Mouse (Mus musculus) bone marrow macrophage, adult 2 months (primary cell): ENCODE measurements around the gene Syt1. TPM values are rescaled to one million over a fixed set of nuclear protein-coding genes. Genes with fewer than 3 reads are reported as not detected.

Source experiments
- H3K27ac ChIP-seq: 2 replicates; pipeline ENCODE4 v1.5.1; 2012; ENCODE audit warnings: low read depth, low read length; ENCODE audit not compliant: insufficient read depth
- H3K4me1 ChIP-seq: 2 replicates; pipeline ENCODE4 v1.6.1; 2012; ENCODE audit warnings: low read length; ENCODE audit not compliant: control insufficient read depth, insufficient read depth
- H3K4me3 ChIP-seq: 2 replicates; pipeline ENCODE4 v1.5.1; 2012; ENCODE audit warnings: mild to moderate bottlenecking, low read length, moderate library complexity; ENCODE audit not compliant: insufficient read depth
- CTCF ChIP-seq: IDR thresholded peaks from 2 replicates; pipeline ENCODE4 v1.5.1; 2012; ENCODE audit warnings: low read depth, mild to moderate bottlenecking, low read length, moderate library complexity
- POLR2A ChIP-seq: IDR thresholded peaks from 2 replicates; pipeline ENCODE4 v1.6.1; 2012; ENCODE audit warnings: mild to moderate bottlenecking, low read depth, low read length, borderline replicate concordance
- polyA plus RNA-seq: library from polyadenylated mRNA; stranded (reverse); fragments of >200 nt; gene quantifications from 2 replicates; pipeline ENCODE4 v1.2.4, GENCODE M21; 2012; ENCODE audit not compliant: missing spikeins, insufficient read depth, insufficient read length

The Syt1 gene
- polyA plus RNA-seq, 1 experiment = not detected

DNA sequence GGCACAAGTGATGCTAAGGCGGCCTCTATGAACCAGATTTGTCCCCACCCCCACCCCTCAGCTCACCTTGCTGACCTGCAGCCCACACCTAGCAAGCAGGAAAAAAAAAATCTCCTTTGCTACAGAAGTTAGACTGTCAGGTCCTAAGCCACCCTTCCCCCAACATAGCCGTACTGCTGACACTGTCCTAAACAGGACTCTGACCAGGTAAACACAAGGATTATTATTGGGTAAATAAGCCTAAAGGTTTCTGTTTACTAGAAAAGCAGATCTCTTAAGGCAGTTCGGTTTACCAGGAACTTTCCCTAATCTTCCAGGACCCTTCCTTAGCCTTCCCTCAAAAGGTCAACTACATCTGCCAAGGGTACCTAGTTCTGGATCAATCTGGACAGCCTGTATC is 501.2 kb downstream of the Syt1 start:
- Histone ChIP-seq H3K4me3 (no peak overlapping the region), H3K27ac (no peak overlapping the region), H3K4me1 (no peaks in the 10 kb centered on the region)
- TF ChIP-seq POLR2A = no peak
- no peak for TF ChIP-seq CTCF

DNA sequence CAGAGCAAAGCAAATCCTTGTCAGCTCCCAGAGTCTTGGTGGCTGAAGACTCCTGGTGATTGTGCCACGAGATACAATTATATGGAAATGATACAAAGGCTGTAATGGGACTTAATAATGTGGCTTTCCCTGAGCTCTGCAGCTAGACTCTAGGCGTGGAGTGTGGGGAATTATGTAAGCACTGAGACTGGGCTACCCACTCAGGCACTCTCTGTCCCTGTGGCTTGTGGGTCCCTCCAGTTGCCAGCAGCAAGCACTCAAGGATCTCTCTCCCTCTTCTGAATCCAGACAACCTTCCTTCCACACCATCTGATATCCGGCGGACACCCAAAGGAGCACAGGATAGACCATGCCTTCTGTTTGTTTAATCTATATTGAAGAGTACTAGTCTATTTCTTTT is 503.9 kb downstream of the Syt1 start:
- no peak overlapping the region for H3K27ac ChIP-seq
- no peak for TF ChIP-seq POLR2A
- TF ChIP-seq CTCF = no peak
- no peak overlapping the region for H3K4me3 ChIP-seq
- no peaks in the 10 kb centered on the region for H3K4me1 ChIP-seq

DNA sequence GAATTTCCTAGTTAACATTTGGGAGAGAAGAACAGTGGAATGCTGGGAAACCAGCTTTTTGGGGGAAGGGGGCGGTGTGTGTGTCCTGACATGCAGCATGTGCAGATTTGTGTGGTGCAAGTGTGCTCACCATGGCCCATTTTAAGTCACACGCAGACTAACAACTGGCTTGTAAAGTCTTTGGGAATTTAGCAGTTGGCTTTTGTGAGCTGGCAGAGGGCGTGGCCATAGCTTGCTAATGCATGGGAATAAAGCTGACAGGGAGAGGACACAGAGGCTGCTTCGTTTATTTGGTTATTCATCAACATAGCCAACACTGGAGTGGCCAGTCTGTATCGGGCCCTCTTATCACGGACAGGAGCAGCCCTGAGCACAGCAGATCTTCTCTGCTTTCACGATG is 505.9 kb downstream of the Syt1 start:
- Histone ChIP-seq H3K4me1 (no peaks in the 10 kb centered on the region), H3K4me3 (no peak overlapping the region), H3K27ac (no peak overlapping the region)
- TF ChIP-seq POLR2A = no peak
- TF ChIP-seq CTCF = no peak

DNA sequence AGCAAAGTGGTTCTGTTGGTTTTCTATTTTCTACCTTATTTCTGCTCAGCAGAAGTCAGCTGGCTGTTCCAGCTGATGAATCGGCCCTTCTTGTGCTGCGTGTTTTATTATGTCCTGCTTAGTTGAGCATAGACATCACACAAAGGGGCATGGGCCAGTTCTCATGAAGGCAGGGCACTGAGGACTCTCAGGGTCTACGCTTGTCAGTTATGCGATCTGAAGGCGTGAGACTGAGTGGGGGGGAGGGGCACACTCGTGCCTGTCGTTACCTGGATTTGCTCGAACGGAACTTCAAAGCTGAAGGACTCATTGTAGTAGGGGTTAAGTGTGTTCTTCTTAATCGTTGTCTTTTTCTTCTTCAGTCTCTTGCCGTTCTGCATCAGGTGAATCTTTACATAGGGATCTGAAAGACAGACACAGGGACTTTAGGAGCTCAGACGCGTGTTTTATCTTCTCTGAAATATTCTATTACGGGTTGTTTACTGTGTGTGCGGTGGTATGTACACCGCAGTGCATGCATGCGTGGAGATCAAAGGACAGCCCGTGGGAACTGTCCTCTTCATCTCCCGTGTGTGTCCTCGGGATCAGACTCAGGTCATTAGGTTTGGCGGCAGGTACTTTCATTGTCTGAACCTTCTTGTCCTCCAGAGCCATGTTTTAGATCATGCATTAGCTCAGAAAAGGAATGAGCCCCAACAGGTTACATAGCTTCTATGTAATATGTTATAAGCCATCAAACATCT is 506.5 kb downstream of the Syt1 start:
- H3K27ac ChIP-seq = no peak overlapping the region
- TF ChIP-seq CTCF = no peak
- no peak for TF ChIP-seq POLR2A
- no peaks in the 10 kb centered on the region for H3K4me1 ChIP-seq
- H3K4me3 ChIP-seq = no peak overlapping the region

DNA sequence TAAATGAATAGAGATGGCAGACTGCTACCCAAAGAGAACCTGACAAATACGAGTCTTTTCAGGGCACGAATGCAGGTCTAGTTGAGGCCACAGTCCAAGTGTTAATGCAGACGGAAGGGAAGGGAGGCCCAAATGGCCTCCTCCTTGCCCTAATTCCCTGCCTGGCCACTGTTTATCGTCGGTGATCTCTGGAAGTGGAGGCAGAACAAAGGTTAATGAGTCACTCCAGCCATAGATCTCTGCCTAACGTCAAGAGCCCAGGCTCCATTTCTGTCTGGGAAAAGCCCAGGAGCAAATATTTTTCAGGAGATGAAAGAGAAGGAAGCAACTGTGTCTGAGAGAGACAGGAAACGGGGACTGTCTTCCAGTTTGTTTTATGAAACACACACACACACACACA is 520.6 kb downstream of the Syt1 start:
- no peak overlapping the region for H3K27ac ChIP-seq
- no peaks in the 10 kb centered on the region for H3K4me1 ChIP-seq
- H3K4me3 ChIP-seq = no peak overlapping the region
- no peak for TF ChIP-seq CTCF

DNA sequence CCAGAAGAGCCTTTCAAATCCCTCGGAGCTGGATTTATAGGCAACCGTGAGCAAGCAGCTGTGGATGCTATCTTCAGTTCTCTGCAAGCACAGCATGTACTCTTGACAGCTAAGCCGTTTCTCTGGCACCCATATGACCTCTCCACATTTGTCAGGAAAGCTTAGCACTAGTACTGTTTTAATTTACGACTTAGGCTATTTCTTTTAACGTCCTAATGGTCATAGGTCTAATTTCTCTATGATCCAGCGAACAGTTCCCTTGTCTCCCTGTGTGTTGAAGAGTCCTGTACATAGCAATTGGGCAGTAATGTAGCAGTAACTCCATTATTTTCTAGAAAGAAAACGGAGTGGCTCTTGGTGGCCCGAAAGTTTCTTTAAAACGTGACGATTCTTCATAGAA is 526.8 kb downstream of the Syt1 start:
- no peak for TF ChIP-seq CTCF
- no peak for TF ChIP-seq POLR2A
- Histone ChIP-seq H3K4me1 (no peaks in the 10 kb centered on the region), H3K4me3 (no peak overlapping the region), H3K27ac (no peak overlapping the region)

DNA sequence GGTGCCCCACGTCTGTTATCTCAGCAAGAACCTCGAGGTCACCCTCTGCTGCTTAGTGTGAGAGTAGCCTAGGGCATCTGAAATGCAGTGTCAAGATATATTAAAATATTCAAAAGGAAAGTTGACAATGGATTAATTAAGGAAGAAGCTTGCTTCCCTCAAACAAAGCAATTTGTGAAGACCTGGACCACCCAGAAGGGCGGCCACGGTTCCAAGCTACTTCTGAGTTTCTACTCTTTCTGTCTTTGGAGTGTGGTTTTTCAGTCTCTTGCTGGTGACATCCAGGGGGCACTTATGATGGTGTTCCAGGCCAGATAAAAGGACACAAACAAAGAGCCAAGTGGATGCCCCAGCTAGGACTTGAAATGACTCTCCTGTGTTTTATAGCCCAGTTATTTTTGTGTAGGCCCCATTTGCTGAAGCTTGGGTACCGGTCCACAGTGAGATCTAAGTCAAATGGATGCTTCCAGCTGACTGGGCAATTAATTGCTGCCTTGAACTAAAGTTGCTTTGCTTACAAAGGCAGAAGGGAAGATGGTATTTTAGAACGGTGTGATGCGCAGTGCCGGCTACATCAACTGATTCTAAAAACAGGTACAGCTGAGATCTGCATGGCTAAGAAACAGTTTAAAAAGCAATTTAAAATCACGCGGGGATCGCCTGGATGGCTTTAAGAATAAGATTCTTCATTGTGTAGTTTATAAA is 530.5 kb downstream of the Syt1 start:
- H3K4me1 ChIP-seq = no peaks in the 10 kb centered on the region
- H3K27ac ChIP-seq = no peak overlapping the region
- no peak overlapping the region for H3K4me3 ChIP-seq
- TF ChIP-seq CTCF = no peak

DNA sequence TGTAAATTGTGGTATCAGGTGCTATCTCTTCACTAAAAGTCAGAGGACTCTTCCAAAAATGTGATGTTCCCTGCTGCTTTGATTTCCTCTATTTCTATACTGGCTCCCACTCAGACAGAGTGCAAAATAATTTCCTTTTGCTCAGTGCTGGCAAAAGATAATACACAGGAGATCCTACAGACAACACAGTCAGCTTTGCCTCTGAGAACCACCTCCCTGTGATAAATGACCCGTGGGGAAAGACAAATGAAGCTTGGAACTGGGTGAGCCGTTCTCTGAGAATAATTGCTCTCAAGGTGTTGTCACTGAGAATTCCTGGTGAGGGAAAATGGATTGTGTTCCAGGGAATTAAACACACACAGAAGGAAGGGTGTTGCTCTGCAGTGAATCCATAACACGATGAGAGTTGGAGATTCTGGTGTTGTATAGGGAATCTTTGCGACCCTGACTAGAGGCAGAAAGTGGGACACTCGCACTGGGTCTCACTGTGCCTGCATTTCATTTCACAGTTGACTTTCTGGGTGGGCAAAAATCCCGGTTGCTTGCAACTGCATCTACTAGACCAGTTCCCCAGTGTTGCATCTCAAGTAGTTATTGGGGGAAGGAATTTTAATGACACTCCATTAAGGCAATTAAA is 540.3 kb downstream of the Syt1 start:
- Histone ChIP-seq H3K4me3 (no peak overlapping the region), H3K27ac (no peak overlapping the region), H3K4me1 (no peaks in the 10 kb centered on the region)
- TF ChIP-seq CTCF = no peak
- no peak for TF ChIP-seq POLR2A

DNA sequence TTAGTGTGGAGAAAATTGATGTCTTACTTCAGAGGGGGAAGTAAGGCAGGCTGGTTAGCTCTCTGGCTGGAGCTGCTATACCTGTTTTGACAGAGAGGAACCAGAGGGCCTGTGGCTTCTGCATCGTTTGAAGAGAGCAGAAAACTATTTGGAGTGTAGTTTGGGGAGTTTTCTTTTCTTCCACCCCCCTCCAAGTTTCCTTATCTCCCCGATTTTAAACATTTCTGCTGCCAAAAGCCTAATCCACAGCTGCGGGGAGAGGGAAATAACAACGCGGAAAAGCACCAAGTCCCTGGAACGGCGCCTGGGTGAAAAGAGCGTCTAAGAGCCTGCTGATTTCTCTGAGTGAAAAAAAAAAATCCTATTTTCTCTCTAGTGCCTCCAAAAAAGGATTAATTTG is 544.2 kb downstream of the Syt1 start:
- no peaks in the 10 kb centered on the region for H3K4me1 ChIP-seq
- no peak overlapping the region for H3K27ac ChIP-seq
- H3K4me3 ChIP-seq = no peak overlapping the region
- no peak for TF ChIP-seq POLR2A
- TF ChIP-seq CTCF = no peak

DNA sequence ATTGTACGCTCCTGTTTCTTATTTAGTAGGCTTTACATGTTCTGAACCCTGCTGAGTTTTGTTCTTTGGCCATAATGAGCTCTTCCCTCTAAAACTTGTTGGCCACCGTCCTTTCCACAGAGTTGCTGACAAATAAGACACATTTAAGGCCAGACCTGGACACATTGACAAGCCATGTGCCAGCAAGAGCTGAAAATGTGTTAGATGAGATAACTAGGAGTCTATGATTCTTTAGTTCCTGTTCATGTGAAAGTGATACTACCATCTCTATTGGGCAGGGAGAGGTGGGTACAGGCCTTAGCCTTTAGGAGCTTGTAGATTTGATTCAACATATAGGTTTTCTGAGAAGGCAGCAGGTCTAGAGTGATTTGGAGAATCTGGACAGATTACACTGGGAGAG is 548.9 kb downstream of the Syt1 start:
- no peak overlapping the region for H3K4me3 ChIP-seq
- no peaks in the 10 kb centered on the region for H3K4me1 ChIP-seq
- no peak overlapping the region for H3K27ac ChIP-seq
- TF ChIP-seq CTCF (no peak), POLR2A (no peak)

DNA sequence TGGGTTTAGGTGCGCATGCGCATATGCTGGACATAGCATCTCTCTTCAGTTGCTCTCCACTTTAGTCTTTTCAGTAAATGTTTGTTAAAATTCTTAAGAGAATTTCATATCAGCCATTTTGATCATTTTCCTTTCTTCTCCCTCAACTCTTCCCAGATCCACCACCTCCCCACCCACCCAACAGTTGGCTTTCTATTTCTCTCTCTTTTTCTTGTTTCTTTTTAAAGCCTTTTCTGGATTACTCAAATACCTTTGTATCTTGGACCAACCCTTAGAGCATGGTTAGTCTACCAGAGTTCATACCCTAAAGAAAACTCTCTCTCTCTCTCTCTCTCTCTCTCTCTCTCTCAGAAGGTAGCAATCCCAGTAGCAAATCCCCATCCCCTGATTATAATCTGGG is 553.7 kb downstream of the Syt1 start:
- no peak for TF ChIP-seq POLR2A
- Histone ChIP-seq H3K4me3 (no peak overlapping the region), H3K27ac (no peak overlapping the region)

More for the DNA sequence above, 553.7 kb downstream of the Syt1 start:
- no peaks in the 10 kb centered on the region for H3K4me1 ChIP-seq
